Mouse (Mus musculus) liver, embryonic 14.5 days (tissue): Measurements from ENCODE around the gene Cd6. TPM values are rescaled to one million over a fixed set of nuclear protein-coding genes. Genes with fewer than 3 reads are reported as not detected.

ENCODE experiments used
- ATAC-seq: fragments of 200-750 bp; cut with Nextera tagmentation; 2 replicates; pipeline ENCODE4 v1.8.0; 2017; ENCODE audit warnings: moderate number of reproducible peaks, mild to moderate bottlenecking, moderate library complexity; ENCODE audit not compliant: insufficient read depth
- DNase-seq, 3 experiments: peaks; one replicate each; pipeline ENCODE4 v3.0.0-alpha.2; 2012 to 2013; ENCODE audit warnings: low read depth in 3 of 3, low spot score in 3 of 3
- H3K27ac ChIP-seq: fragments of 300-500 bp; sonication (generic); 2 replicates; pipeline ENCODE4 v1.5.1; 2014; ENCODE audit warnings: moderate library complexity, mild to moderate bottlenecking, control low read depth, inconsistent platforms
- H3K27me3 ChIP-seq: fragments of 300-500 bp; sonication (generic); 2 replicates; pipeline ENCODE4 v1.6.1; 2014; ENCODE audit warnings: mild to moderate bottlenecking, low read length, moderate library complexity; ENCODE audit not compliant: control insufficient read depth, insufficient read depth
- H3K36me3 ChIP-seq: fragments of 300-500 bp; sonication (generic); replicated peaks from 2 replicates; pipeline ENCODE4 v1.6.1; 2014; ENCODE audit warnings: low read depth; ENCODE audit not compliant: control insufficient read depth, insufficient read depth
- H3K4me1 ChIP-seq, 2 experiments: fragments of 200-500 bp in 1 of 2; fragments of 300-500 bp in 1 of 2; sonication (generic) in 1 of 2; replicated peaks; 2 replicates each; pipeline ENCODE4 v1.6.1; 2012 to 2014; ENCODE audit warnings: antibody characterized with exemption in 1 of 2, inconsistent platforms in 1 of 2, low read length in 1 of 2; ENCODE audit not compliant: control insufficient read depth in 2 of 2, insufficient read depth in 2 of 2
- H3K4me2 ChIP-seq: fragments of 300-500 bp; sonication (generic); 2 replicates; pipeline ENCODE4 v1.6.1; 2014; ENCODE audit warnings: low read depth, mild to moderate bottlenecking, control low read depth, moderate library complexity
- H3K4me3 ChIP-seq, 2 experiments: fragments of 200-500 bp in 1 of 2; fragments of 300-500 bp in 1 of 2; sonication (generic) in 1 of 2; 2 replicates each; pipeline ENCODE4 v1.5.1; 2012 to 2014; ENCODE audit warnings: low read depth in 2 of 2, low read length in 2 of 2, mild to moderate bottlenecking in 2 of 2, control low read depth in 1 of 2, inconsistent platforms in 1 of 2, moderate library complexity in 1 of 2; ENCODE audit not compliant: insufficient read depth in 1 of 2
- H3K9ac ChIP-seq: fragments of 300-500 bp; sonication (generic); replicated peaks from 2 replicates; pipeline ENCODE4 v1.6.1; 2014; ENCODE audit warnings: mild to moderate bottlenecking, control low read depth, moderate library complexity
- H3K9me3 ChIP-seq: fragments of 300-500 bp; sonication (generic); 2 replicates; pipeline ENCODE4 v1.6.1; 2016; ENCODE audit warnings: low read length, mixed read lengths; ENCODE audit not compliant: control insufficient read depth
- CTCF ChIP-seq: IDR thresholded peaks from 2 replicates; pipeline ENCODE4 v1.5.1; 2016; ENCODE audit warnings: antibody characterized with exemption, low read depth, control low read depth
- EP300 ChIP-seq: IDR thresholded peaks from 2 replicates; pipeline ENCODE4 v1.6.1; 2016; ENCODE audit warnings: antibody characterized with exemption, low read depth
- WGBS: fragments of 180-500 bp; shearing (Covaris S2); extraction: QIAGEN DNeasy Blood & Tissue Kit; methylation state at CpG from one replicate; pipeline ENCODE4 v1.1.7; 2014; ENCODE audit not compliant: insufficient replicate concordance; 5-methylcytosine and 5-hydroxymethylcytosine counted together
- polyA plus RNA-seq, 2 experiments: library from polyadenylated mRNA; depleted of rRNA in 1 of 2; stranded (reverse) in 1 of 2; unstranded in 1 of 2; fragments of >200 nt; fragmentation: Nextera tagmentation in 1 of 2; extraction: Ambion mirVana in 1 of 2; gene quantifications; 2 replicates each; pipeline versions ENCODE4 v1.2.1 to v1.2.3; 2012 to 2014

Cd6 gene
- polyA plus RNA-seq, 2 experiments = not detected

DNA sequence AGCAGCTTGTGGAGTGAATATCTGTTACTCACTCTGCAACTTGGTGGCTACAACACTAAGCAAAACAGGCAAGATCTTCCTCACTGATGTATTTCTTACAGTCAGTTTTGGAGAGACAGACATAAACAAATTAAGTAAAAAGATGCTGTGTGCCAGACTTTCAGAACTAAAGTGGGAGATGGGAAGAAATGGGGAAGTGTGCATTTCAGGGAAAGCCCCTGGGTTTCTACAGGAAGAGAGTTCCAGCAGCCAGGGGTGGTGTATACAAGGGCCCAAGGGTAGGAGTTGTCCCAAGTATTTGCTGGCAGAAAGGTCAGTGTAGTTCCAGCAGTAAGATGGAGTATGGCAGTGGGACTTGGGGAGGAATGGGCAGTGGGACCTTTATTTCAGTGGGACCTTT, 70.3 kb downstream of the Cd6 start:
- no peak overlapping the region for H3K4me3 ChIP-seq
- H3K9ac ChIP-seq = no peak overlapping the region
- no peak overlapping the region for H3K4me2 ChIP-seq
- H3K27ac ChIP-seq = no peak overlapping the region
- no peaks in the 10 kb centered on the region for H3K27me3 ChIP-seq
- H3K36me3 ChIP-seq = no peaks in the 10 kb centered on the region
- ATAC-seq (no peak), DNase-seq (no peak)
- H3K4me1 ChIP-seq = peaks cover 0 to 3% of the 10 kb centered on the region in 2 experiments; a peak in 1 of 4 replicates
- no peak for TF ChIP-seq EP300
- no peak for TF ChIP-seq CTCF
- H3K9me3 ChIP-seq = no peaks in the 10 kb centered on the region

DNA sequence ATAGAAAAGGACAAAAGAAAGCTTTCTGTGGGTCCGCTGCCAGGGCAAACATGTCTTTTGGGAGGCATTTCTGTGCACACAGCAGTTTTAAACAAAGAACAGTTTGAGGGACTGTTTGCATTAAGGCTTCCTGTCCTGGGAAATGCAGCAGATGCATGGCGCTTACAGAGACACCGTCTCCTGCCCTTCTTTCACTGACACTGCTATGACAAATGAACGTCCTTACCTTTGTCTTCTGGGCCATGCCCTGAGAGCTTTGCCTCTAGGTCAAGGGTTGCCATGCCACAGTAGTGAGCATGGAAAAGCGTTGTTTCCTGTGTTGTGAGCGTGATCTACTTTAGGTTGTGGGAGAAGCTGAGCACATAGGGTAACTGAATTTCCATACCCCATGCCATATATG, 71.2 kb downstream of the Cd6 start:
- peaks cover 0 to 3% of the 10 kb centered on the region in 2 experiments; a peak in 1 of 4 replicates for H3K4me1 ChIP-seq
- H3K4me3 ChIP-seq = no peak overlapping the region
- H3K9me3 ChIP-seq = no peaks in the 10 kb centered on the region
- no peak overlapping the region for H3K27ac ChIP-seq
- no peaks in the 10 kb centered on the region for H3K36me3 ChIP-seq
- 47% methylated on average over 6 of the region's 6 CpGs for WGBS
- no peak overlapping the region for H3K4me2 ChIP-seq
- DNase-seq (no peak), ATAC-seq (no peak)
- no peak for TF ChIP-seq CTCF
- no peak overlapping the region for H3K9ac ChIP-seq
- no peaks in the 10 kb centered on the region for H3K27me3 ChIP-seq

DNA sequence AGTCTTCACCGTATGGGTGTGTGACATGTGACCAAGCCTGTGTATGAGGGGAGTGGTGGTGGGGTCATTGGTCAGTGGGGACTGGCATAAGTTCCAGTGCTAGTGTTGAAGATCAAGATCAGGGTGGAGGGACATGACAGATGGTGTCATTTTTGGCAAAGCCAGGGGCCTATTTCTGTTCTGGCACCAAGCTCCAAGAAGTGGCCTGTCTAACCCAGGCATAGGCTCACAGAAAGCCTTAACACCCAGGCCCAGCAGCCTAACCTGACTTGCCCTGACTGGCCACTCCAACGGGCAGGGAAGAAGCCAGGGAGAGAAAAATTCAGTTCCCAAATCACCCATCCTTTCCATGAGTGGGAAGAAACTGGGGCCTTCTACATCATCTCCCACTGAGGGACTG, 72.3 kb downstream of the Cd6 start:
- no peak for ATAC-seq

DNA sequence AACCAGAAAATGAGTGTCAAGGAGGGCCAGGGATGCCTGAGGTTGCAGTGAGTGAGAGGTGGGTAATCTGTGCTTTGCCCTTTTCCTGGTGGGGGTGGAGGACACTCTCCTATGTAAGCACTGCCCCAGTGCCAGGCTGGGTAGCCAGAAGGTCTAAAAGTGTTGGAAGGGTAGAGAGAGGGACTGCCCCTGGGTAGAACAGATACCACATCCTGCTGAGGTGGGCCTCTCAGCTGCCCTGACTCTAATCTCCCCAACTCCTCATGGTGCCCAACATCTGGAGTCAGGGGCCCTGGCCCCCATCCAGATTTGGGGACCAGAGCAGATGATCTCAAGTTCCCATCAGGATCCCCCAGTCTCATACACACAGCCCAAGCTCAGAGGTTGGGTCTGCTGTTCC, 72.7 kb downstream of the Cd6 start:
- ATAC-seq (no peak), DNase-seq (no peak)
- no peak for TF ChIP-seq CTCF
- TF ChIP-seq EP300 = no peak
- Histone ChIP-seq H3K27ac (no peak overlapping the region), H3K9ac (no peak overlapping the region), H3K27me3 (no peaks in the 10 kb centered on the region), H3K4me2 (no peak overlapping the region), H3K9me3 (no peaks in the 10 kb centered on the region), H3K36me3 (no peaks in the 10 kb centered on the region), H3K4me3 (no peak overlapping the region), H3K4me1 (peaks cover 0 to 3% of the 10 kb centered on the region in 2 experiments; a peak in 1 of 4 replicates)

More for the DNA sequence above, 72.3 kb downstream of the Cd6 start:
- Histone ChIP-seq H3K27me3 (no peaks in the 10 kb centered on the region), H3K27ac (no peak overlapping the region), H3K9me3 (no peaks in the 10 kb centered on the region), H3K4me3 (no peak overlapping the region), H3K36me3 (no peaks in the 10 kb centered on the region), H3K9ac (no peak overlapping the region), H3K4me1 (peaks cover 0 to 3% of the 10 kb centered on the region in 2 experiments; a peak in 1 of 4 replicates), H3K4me2 (no peak overlapping the region)
- 52% methylated on average over 2 of the region's 2 CpGs for WGBS
- TF ChIP-seq CTCF (no peak), EP300 (no peak)
- no peak for DNase-seq

DNA sequence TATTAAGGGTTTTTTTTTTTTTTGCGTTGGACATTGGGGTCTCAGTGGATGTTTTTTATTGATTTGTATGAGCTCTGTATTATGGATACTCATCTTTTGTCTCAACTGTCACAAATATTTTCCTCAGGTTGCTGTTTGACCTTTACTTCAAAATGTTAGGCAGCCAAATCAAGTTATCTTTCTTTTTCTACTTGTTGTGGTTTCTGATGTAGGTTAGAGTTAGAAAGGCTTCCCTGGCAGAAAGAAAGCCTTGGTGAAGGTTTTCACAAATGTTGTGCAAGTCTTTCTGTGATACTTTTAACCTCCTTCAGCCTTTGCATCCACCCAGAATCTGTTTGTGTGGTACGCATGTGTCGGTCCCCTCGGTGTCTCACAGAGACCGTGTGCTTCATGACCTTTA, 77.2 kb downstream of the Cd6 start:
- H3K9me3 ChIP-seq = no peaks in the 10 kb centered on the region
- no peak overlapping the region for H3K4me3 ChIP-seq
- no peak overlapping the region for H3K27ac ChIP-seq
- no peak overlapping the region for H3K4me2 ChIP-seq
- H3K27me3 ChIP-seq = no peaks in the 10 kb centered on the region
- ATAC-seq (no peak), DNase-seq (no peak)
- no peaks in the 10 kb centered on the region for H3K36me3 ChIP-seq
- TF ChIP-seq EP300 = no peak
- TF ChIP-seq CTCF = no peak
- H3K4me1 ChIP-seq = no peaks in the 10 kb centered on the region
- no peak overlapping the region for H3K9ac ChIP-seq
- WGBS = 84% methylated on average over 5 of the region's 5 CpGs

DNA sequence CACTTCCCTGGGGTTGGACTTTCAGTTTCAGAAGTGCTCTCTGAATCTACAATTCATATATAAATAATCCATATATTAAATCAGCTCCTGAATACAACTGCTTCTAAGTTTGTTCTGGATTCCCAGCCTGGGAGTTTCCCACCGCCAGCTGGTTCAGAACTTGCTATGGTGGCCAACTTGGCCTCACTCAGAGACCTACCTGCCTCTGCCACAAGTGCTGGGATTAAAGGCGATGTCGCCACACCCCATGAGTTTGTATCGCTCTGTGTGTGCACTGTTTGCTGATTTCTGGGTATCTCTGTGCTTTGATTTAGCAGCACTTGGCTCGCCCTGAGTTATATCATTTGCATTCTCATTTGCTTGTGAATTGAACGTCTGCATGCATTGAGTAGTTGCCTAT, 77.8 kb downstream of the Cd6 start:
- no peaks in the 10 kb centered on the region for H3K4me1 ChIP-seq
- no peak overlapping the region for H3K27ac ChIP-seq
- no peak overlapping the region for H3K9ac ChIP-seq
- TF ChIP-seq CTCF = no peak
- TF ChIP-seq EP300 = no peak
- 74% methylated on average over 6 of the region's 6 CpGs for WGBS
- H3K4me3 ChIP-seq = no peak overlapping the region
- DNase-seq = no peak
- H3K36me3 ChIP-seq = no peaks in the 10 kb centered on the region
- no peak overlapping the region for H3K4me2 ChIP-seq
- H3K27me3 ChIP-seq = no peaks in the 10 kb centered on the region
- no peaks in the 10 kb centered on the region for H3K9me3 ChIP-seq
- ATAC-seq = no peak
